Mouse (Mus musculus) kidney, postnatal 25 days (tissue): ENCODE measurements at regions not wholly inside any gene's neighbourhood (a gene's known extent, or its start where the extent isn't known, plus 50 kb on each side); places are given as distances from the start of the nearest gene placed in this dataset.

Experiments
- DNase-seq, 2 experiments: peaks; one replicate each; pipeline ENCODE4 v3.0.0; 2021; ENCODE audit warnings: mixed read lengths in 2 of 2

DNA sequence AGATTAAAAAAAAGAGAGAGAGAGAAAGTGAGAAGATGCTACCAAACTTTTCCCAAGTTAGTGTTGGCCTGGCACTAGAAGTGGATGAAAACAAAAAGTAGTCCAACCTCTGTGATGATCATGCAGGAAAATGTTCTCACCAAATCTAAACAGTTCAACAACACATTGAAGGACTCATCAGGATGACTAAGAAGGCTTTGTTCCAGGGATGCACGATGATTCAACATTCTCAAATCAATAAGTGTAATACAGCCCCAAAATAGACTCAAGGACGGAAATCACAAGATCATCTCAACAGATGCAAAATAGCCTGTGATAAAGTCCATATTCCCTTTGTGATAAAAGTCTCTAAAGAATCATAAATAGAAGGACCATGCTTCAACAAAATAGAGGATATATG lies 106.3 kb downstream of the Cysltr2 start:
- DNase-seq = no peak

DNA sequence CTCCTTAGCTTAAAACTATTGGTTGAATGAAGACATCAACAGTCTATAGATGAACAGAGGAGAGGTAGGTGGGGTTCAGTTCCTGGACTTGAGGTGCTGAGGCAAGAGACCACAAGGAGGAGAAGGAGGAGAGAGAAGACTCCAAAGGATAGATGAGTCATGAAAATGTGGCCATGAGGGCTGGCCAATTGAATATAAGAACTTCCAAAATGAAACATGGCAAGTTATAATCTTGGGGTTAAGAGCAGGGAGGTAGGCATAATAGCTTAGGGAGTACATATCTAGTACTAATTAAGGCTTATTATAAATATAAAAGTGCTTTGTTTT lies 109.9 kb downstream of the Cysltr2 start:
- DNase-seq = no peak

DNA sequence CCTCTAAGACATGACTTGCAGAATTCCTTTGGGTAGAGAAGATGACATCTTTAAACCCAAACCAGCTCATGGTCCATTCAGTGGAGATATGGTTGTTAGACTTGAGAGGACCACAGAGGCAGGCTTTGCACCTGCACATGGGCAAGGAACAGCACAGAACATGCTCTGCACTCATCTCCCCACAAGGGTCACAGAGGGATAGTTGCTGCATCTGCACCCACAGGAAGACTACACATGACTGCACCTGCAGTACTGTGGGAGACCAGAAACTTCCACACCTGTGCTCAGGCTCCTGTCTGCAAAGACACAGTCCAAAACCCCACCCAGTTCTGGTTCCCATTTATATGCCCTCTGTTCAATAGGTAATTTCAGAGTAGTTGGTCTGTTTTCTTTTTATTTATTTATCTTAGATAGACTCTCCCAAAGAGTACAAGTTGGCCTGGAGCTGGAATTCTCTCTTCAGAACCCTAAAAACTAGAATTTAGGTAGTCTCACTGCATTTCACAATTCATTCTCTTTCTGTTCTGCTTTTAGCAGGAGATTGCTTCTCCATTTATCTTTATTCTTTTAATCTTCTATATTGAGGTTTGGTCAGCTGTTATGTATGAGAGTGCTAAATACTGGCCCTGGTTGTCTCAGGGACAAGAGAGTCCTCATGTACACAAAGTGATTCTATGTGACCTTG lies 110.4 kb downstream of the Cysltr2 start:
- DNase-seq = no peak

DNA sequence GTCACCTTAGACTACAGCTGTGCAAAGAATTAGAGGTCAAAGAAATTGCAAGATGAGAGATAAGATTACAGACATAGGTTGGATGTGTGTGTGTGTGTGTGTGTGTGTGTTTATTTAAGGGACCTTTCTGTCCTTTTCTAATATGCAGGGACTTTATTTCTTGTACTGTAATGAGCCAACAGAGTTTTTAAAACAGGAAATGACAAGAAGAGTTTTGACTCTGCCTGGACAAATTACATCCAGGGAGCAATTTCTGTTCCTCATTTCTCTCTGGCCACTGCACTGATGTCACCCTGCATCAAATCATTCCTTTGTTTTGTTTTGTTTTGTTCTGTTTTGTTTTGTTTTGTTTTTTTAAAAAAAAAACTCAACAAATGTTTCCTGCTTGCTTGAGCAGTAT lies 115.3 kb downstream of the Cysltr2 start:
- DNase-seq = no peak

DNA sequence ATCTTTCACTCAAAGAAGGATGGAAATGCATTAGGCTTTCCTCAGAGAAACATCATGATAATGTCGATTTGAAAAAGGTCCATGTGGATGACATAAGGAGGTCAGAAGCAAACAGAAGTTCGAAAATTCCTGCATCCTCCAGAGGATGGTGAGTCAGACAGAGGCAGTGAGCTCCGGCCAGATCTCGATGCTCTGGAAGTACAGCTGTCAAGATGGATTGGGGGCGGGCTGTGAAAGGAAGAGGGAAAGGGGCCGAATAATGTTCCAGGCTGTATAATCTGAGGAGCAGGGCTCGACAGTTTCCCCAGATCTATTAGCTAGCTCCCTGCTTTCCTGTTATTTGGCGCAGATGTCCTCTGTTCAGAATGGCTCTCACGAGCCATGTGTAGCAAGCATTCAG lies 116.6 kb downstream of the Cysltr2 start:
- no peak for DNase-seq

DNA sequence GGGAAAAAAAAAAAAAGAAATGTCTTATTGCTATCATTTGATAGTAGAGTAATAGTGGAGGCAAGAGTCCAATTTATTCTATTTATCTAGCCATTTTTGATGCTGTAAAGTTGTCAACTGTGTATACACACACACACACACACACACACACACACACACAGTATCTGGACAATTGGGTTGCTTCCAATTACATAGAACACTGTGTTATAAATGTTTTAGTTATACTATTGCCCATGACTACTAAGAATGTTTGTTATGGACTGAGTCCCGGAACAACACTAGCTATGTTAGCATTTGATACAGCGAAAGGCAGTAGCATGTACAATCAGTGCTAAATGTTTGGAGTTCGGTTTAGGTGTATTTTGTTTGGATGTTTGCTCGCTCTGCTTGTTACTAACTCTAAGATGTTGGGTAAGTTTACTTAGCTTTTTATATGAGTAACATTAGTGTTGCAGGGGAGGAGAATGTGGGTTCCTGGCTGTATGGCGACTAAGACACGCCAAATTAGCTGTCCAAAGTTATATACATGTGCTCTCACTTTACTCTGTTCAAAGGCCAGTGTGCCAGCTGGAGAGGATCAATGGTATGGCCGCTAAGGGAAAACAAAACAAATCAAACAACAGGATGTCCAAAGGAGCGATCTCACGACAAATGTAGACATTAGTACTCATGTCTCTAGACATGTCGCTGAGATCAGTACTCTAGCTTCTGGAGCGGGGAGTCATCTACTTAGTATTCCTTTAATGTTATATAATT lies 147.6 kb downstream of the Cysltr2 start:
- no peak for DNase-seq

DNA sequence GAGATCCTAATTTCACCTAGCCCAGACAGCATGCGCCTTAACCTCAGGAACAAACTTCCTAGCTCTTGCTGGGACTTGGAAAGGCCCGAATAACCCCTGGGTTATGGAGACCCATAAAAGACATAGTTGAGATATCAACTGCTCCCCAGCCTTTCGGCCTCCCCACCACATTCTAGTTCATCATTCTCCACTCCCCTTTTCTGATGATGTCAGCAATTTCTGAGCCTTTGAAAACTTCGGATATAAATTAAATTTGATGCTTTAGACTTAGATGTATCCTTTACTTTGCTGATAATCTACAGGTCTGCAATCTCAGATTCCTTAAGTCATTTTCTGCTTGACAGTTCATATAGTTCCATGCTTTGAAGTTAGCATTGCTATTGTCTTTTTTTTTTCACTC lies 149.3 kb downstream of the Cysltr2 start:
- no peak for DNase-seq

DNA sequence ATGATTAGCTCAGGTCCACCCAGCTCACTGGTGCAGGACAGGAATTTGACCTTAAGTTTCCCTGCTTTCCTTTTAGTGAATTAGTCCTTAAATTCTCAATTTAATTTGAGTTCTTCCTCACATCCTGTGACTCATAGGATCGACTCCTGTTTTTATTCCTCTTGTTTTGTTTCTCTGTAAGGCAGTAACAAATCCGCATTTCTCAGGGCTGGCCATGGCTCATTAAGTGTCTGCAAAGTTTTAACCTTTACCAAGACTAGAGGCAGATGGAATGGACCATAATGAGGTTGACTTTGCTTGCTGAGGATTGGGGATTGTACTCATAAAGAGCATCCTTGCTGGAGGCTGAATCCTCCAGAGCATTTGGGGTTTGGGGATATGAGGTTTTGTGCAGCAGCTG lies 156.6 kb downstream of the Cysltr2 start:
- DNase-seq = no peak

DNA sequence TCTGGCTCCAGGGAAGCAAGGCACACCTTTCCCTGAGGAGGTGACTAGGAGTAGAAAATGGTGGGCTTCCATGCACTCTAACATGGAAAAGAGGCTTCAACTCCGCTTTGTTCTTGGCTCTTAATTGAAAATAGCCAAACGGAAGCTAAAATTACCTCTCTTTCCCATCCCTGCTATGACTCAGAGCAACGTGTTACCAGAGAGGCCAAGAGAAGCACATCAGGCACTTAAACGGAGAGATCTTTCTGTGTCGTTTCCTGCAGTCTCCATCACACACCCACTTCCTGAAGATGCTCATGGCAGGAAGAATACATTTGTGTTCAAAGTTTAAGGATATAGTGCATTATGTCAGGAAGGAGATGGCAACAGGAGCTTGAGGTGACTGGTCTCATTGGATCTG lies 159.3 kb downstream of the Cysltr2 start:
- DNase-seq = no peak

DNA sequence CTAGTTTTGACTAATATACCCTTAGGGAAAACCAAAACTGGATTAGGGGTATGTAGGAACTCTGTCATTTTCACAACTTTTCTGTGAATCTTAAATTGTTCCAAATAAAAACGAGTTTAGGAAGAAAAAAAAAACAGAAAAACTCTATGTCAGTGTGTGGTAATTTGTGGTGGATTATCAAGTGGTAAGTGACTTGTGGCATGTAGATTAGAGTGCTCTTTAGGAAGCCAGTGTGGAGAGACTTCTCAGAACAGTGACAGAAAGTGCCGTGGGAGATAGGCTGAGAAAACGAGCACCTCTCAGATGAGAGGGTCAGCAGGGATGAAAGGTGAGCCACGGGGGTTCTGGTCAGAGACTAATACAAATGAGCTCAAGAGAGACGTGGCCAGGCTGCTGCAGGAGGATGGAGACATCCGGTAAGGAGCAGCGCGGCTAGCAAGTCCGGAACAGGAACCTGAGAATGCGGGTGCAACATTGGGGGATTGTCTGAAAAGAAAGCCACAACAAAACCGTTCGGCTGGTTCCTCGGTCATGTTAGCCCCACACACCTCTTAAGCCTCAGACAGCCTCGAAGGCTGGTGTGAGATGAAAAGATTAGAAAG lies 161.3 kb downstream of the Cysltr2 start:
- DNase-seq = no peak

DNA sequence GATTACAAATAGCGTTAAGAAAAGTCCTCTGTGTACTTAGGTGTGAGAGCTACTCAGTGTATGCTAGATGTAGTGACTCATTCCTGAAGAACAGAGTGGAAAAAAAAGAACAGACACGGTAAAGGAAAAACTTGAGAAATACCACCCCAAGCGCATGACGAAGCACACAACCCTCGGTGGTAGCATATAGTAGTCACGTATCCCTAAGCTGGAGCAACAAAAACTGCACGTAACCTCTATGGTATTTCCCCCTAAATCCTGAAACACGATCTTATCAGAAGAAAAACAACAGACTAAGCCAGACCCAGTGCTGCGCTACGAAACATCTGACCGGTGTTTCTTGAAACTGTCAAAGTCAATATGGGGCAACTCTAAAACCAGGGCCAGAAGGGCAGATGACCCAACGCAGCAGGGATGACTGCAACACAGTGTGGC lies 162.0 kb downstream of the Cysltr2 start:
- no peak for DNase-seq

DNA sequence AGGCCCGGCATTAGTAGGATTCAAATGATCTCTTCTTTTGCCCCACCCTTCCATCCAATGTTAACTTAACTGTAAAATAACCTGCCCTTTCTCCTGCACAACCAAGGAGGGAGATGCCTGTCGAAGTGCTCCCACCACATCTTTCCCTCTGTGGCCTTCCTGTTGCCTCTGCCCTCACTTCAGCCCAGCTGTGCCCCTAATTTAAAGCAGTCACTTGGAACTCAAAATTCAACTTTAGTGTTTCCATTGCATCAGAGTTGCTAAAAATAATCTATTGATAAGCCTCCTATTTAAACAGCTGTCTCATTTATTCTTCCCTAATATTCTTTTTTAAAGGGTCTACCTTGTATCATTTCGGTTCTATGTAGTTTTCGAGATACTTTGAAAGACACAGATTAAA lies 163.1 kb downstream of the Cysltr2 start:
- no peak for DNase-seq

DNA sequence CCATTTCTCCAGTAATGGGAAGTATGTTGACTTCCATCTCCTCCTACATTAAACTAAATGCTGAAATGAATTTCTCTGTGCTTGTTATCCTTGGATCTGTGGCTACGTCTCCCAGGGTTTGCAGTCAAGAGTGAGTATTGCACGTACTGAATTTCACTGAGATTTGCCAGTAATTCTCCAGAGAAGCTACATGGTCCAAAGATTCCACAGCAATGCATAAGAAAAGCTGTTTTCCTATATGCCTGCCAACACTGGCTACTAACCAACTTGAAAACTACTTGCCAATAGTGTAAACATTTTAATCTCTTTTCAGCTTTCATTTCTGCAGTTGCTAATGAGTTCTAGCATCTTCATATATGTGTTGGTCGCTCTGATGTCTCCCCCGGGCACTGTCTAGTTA lies 164.4 kb downstream of the Cysltr2 start:
- no peak for DNase-seq

DNA sequence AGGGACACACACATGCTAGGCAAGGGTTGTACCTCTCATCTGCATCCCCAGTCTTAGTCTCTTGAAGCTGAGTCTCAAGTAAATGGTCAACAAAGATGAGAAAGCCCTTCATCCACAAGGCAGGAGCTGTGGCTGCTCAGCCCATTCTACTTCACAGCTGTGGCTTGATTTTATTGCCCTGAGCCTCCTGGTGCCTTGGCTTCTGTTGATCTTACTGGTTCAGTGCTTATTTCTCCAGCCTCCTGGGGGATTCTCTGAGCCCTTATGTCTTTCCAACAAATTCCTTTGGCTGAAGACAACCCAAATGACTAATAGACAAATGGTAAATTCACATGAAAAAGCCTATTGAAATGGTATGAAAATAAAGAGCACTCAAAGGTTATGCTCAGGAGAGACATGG lies 167.3 kb upstream of the Fndc3a start:
- no peak for DNase-seq

DNA sequence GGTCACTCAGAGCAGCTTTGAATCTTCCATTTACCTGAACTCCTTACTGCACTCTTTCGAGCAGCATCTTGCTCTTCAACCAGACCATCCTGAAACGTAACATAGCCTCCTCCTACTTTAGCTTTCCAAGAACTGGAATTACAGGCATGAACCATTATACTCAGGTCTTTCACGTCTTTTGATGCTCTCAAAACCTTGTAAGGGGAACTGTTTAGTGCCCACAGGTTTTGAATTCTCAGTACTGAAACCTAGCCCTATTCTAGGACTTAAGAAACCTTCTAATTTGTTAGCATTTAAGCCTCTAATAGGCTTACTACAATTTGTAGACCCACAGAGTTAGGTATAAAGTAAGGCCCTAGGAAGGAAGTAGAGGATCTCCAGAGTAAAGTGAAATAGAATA lies 163.7 kb upstream of the Fndc3a start:
- DNase-seq = no peak

DNA sequence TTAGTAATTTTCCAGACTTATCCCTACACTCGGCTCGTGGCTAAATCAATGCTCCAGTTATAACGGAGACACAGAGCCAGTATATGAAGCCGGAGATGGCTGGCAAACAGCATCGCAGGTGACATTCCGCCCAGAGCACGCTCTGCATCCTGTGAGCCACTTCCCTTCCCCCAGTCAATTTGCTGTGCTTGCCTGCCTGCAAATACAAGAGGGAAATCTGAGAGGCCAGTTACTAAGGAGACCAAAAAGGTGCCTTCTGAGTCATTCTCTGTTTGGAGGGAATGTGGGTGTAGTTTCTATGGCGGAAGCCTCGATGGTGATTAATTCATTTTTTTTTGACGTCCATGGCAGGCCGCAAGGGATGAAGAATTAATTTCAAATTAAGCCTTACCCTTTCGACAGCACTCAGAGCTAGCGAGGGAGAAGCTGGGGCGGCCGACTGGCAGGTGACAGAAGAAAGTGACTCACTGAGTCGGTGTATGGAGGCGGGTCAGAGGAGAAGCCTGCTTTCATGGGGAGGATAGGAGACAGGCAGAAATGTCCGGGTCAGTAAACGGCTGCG lies 159.5 kb upstream of the Fndc3a start:
- DNase-seq = no peak

DNA sequence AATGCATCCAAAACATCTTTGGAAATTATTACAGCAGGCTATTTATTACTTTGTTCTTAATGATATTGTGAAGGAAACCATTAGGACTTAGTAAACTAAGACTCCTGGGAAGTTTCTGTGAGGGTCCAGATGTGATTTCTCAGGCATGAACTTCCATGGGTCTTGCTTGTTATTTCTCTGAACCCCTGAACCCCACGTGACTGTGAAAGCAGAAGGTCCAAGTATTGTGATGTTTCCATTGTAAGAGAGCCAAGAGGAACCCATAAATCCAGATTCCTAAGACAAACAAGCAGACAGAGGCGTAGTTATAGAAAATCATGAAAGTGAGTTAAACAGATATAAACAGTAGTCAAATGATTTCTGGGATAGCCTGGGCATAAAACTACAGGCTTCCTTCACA lies 157.1 kb upstream of the Fndc3a start:
- DNase-seq = peak; percentile 34 to 42

DNA sequence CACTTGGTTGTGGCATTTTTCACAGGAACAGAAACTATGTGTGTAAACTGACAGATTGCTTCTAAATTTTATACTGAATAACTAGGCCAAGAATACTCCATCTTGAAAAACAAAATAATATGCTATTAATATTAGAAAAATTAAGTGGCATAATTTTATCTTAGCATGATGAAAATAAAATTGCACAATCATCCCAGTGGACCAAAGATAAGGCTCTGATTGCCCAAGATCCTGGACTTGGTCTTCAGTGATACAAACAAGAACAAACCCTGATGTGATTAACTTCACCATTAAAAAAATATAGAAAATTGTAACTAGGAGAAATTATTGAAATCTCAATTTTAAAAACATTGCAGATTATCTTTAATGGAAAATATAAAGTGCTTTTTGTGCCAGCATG lies 155.7 kb upstream of the Fndc3a start:
- DNase-seq = no peak

DNA sequence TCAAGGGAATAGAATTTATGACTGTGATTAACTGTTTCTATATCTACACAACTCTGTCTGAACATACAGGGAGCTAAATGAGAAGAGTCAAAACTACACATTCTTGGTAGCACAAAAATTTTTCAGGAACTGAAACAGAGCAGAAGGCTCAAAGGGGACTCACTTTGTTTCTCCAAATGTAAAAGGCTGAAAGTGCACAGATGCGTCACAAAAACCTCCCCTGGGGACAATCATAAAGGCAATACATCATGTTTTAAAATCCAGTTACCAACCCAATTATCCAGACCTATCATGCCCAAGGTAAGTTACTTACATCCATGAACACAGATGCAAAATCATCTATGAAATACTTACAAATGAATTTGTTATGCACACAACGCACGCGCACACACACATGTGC lies 155.0 kb upstream of the Fndc3a start:
- DNase-seq = no peak

DNA sequence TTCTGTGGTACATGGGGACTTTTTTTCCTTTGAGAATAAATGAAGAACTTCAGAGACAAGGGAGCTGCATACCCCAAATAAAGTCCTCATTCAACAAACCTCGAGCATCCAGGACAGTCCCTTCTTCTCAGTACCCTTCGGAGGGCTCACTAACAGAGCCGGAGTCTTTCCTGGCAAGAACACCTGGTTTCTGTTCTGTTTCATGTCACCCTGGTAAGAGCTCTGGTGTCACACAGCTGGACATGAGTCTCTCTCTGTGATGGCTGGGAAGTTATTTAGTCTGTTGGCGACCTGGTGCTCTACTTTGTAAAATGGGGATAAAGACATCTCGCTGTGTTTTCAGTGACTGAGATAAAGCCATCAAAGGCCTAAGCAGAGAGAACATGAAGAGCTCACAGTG lies 154.3 kb upstream of the Fndc3a start:
- DNase-seq = no peak

DNA sequence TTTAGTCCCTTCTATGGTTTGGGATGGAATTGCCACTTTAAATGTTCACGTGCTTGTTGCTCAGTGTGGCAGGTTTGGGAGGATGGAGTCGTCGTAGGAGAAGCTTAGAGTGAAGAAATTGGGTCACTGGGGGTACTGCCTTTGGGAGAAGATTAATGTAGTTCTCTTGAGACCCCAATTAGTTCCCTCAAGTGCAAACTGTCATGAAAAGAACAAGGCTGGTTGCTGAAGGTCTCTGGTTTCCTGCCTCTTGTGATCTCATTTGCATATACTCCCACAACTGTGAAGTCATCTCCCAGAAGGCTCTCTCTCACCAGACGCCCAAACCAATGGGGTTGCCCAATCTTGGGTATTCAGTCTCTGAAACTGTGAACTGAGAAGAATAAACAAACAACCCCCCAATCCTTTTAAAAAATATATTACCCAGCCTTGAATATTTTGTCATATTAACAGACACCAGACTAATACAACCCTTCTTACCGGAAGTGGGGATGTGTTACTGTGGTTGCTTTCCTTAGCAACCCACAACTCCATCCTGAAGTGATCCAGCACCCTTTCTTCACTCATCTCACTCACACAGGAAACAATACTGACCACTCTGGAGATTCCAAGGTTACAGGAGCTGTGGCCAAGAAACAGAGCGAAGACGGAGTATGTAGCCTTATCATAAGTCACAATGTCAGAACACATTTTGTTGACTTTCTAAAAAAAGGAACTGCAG lies 153.2 kb upstream of the Fndc3a start:
- no peak for DNase-seq

DNA sequence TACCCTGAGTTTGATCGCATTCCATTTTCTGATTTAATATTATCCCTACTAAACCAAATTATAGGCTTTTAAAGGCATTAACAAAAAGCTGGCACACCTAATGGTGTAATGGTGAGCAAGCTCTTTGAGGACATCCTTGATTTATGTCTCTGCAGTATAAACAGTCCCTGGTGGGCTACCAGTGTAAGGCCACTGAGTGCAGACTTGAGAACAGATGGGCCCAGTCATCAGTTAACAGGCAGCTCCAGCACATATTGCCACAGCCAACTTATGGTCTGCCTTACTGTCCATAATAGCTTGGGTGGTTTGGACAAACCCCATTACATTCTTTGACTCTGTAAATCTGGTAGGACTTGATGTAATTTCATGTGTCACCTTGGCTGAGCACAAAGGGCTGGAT lies 144.4 kb upstream of the Fndc3a start:
- DNase-seq = no peak

DNA sequence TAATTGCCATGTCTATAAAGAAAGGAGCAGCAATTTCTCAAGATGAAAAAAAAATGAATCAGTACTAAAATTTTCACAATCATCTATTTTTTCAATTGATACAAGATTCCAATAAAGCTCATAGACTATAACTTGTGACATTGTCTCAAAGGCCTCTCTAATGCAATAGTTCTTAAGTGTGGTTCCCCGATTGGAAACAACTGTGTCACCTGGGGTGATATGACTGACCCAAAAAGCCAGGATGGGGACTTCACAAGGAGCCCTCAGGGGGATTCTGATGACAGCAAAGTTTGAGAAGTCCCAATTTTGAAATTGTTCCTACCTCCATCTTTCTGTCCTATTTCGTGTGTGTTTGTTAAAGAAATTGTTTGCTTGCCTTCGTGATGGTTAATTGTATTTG lies 143.3 kb upstream of the Fndc3a start:
- DNase-seq = no peak

DNA sequence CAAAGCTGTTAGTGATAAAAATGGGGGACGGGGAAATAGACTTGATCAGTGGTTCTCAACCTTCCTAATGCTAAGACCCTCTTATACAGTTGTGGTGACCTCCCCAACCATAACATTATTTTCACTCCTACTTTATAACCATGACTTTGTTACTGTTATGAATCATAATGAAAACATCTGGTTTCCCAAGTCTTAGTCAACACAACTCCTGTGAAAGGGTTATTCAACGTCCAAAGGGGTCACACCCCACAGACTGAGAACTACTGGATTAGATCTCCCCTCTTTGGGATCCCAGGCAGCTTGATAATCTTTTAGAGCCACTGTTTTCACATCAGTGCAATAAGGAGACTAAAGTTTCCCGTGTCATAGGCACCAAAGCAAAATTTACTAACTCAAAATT lies 141.1 kb upstream of the Fndc3a start:
- no peak for DNase-seq
